Mouse (Mus musculus) midbrain, embryonic 14.5 days (tissue): ENCODE measurements around the gene Myo1d. TPM values are rescaled to one million over a fixed set of nuclear protein-coding genes. Genes with fewer than 3 reads are reported as not detected.
A peak's percentile ranks its signal among the peaks of the same experiment; 100 is the strongest.

ENCODE experiments used
- ATAC-seq: fragments of 200-750 bp; cut with Nextera tagmentation; 2 replicates; pipeline ENCODE4 v1.8.0; 2017; ENCODE audit warnings: moderate number of reproducible peaks, moderate library complexity; ENCODE audit not compliant: low FRiP score, low TSS enrichment
- DNase-seq: peaks from one replicate; pipeline ENCODE4 v3.0.0-alpha.2; 2015
- H3K27ac ChIP-seq: fragments of 300-500 bp; sonication (generic); replicated peaks from 2 replicates; pipeline ENCODE4 v1.5.1; 2014; ENCODE audit warnings: mild to moderate bottlenecking, low read depth, low read length, moderate library complexity
- H3K27me3 ChIP-seq: fragments of 300-500 bp; sonication (generic); 2 replicates; pipeline ENCODE4 v1.6.1; 2014; ENCODE audit warnings: low read length, control low read depth, mixed read lengths; ENCODE audit not compliant: control insufficient read depth, insufficient read depth
- H3K36me3 ChIP-seq: fragments of 300-500 bp; sonication (generic); 2 replicates; pipeline ENCODE4 v1.6.1; 2014; ENCODE audit warnings: low read length, control low read depth; ENCODE audit not compliant: control insufficient read depth, insufficient read depth
- H3K4me1 ChIP-seq: fragments of 300-500 bp; sonication (generic); 2 replicates; pipeline ENCODE4 v1.6.1; 2014; ENCODE audit warnings: mild to moderate bottlenecking, antibody characterized with exemption, low read length, control low read depth; ENCODE audit not compliant: control insufficient read depth, insufficient read depth
- H3K4me2 ChIP-seq: fragments of 300-500 bp; sonication (generic); 2 replicates; pipeline ENCODE4 v1.6.1; 2014; ENCODE audit warnings: mild to moderate bottlenecking, low read length, moderate library complexity
- H3K4me3 ChIP-seq: fragments of 300-500 bp; sonication (generic); replicated peaks from 2 replicates; pipeline ENCODE4 v1.5.1; 2014; ENCODE audit warnings: low read depth, low read length
- H3K9ac ChIP-seq: fragments of 300-500 bp; sonication (generic); replicated peaks from 2 replicates; pipeline ENCODE4 v1.6.1; 2014; ENCODE audit warnings: mild to moderate bottlenecking, low read length, moderate library complexity
- H3K9me3 ChIP-seq: fragments of 300-500 bp; sonication (generic); 2 replicates; pipeline ENCODE4 v1.6.1; 2016; ENCODE audit warnings: low read length, control low read depth, mixed read lengths; ENCODE audit not compliant: control insufficient read depth
- WGBS: fragments of 180-500 bp; shearing (Covaris S2); extraction: QIAGEN DNeasy Blood & Tissue Kit; methylation state at CpG from one replicate; pipeline ENCODE4 v1.1.7; 2014; 5-methylcytosine and 5-hydroxymethylcytosine counted together
- polyA plus RNA-seq: library from polyadenylated mRNA; unstranded; fragments of >200 nt; fragmentation: Nextera tagmentation; extraction: Ambion mirVana; gene quantifications from 2 replicates; pipeline ENCODE4 v1.2.1, GENCODE M21; 2014

Gene Myo1d
- polyA plus RNA-seq, 1 experiment from 2014 or later, result 2.6 TPM

GRCm38 (mm10) chr11:80549854-80550253 is 230.0 kb downstream of the Myo1d start:
- 77% methylated on average over 6 of the region's 6 CpGs for WGBS
- Histone ChIP-seq H3K4me1 (peaks cover 6% of the 10 kb centered on the region), H3K9me3 (no peaks in the 10 kb centered on the region), H3K36me3 (no peaks in the 10 kb centered on the region), H3K4me3 (no peak overlapping the region), H3K4me2 (no peak overlapping the region), H3K27me3 (no peaks in the 10 kb centered on the region), H3K9ac (no peak overlapping the region), H3K27ac (no peak overlapping the region)
- DNase-seq (peak; percentile 13), ATAC-seq (no peak)

GRCm38 (mm10) chr11:80546233-80546632 is 233.6 kb downstream of the Myo1d start:
- WGBS, result 49% methylated on average over 2 of the region's 2 CpGs
- Histone ChIP-seq H3K27ac (no peak overlapping the region), H3K9ac (no peak overlapping the region), H3K4me2 (no peak overlapping the region), H3K4me3 (no peak overlapping the region), H3K36me3 (no peaks in the 10 kb centered on the region), H3K4me1 (no peaks in the 10 kb centered on the region), H3K9me3 (no peaks in the 10 kb centered on the region), H3K27me3 (no peaks in the 10 kb centered on the region)
- ATAC-seq (no peak), DNase-seq (peak; percentile 12)

GRCm38 (mm10) chr11:80539056-80539455 is 240.8 kb downstream of the Myo1d start:
- H3K4me1 ChIP-seq, result no peaks in the 10 kb centered on the region
- H3K27ac ChIP-seq, result no peak overlapping the region
- H3K36me3 ChIP-seq, result no peaks in the 10 kb centered on the region
- H3K9me3 ChIP-seq, result no peaks in the 10 kb centered on the region
- ATAC-seq, result no peak
- no peak for DNase-seq
- H3K9ac ChIP-seq, result no peak overlapping the region
- no peak overlapping the region for H3K4me2 ChIP-seq
- no peak overlapping the region for H3K4me3 ChIP-seq
- WGBS, result 83% methylated on average over 4 of the region's 4 CpGs
- no peaks in the 10 kb centered on the region for H3K27me3 ChIP-seq

GRCm38 (mm10) chr11:80532966-80533365 is 246.9 kb downstream of the Myo1d start:
- Histone ChIP-seq H3K4me1 (no peaks in the 10 kb centered on the region), H3K9me3 (no peaks in the 10 kb centered on the region), H3K4me3 (no peak overlapping the region), H3K27me3 (no peaks in the 10 kb centered on the region), H3K4me2 (no peak overlapping the region), H3K27ac (no peak overlapping the region), H3K9ac (no peak overlapping the region), H3K36me3 (no peaks in the 10 kb centered on the region)
- 25% methylated on average over 1 of the region's 1 CpGs for WGBS
- DNase-seq (no peak), ATAC-seq (no peak)

GRCm38 (mm10) chr11:80529149-80529548 is 250.7 kb downstream of the Myo1d start:
- H3K9me3 ChIP-seq, result no peaks in the 10 kb centered on the region
- 87% methylated on average over 8 of the region's 8 CpGs for WGBS
- ATAC-seq (no peak), DNase-seq (no peak)
- no peaks in the 10 kb centered on the region for H3K27me3 ChIP-seq
- H3K4me3 ChIP-seq, result no peak overlapping the region
- no peaks in the 10 kb centered on the region for H3K36me3 ChIP-seq
- H3K27ac ChIP-seq, result no peak overlapping the region
- no peaks in the 10 kb centered on the region for H3K4me1 ChIP-seq
- no peak overlapping the region for H3K9ac ChIP-seq
- H3K4me2 ChIP-seq, result no peak overlapping the region

GRCm38 (mm10) chr11:80527697-80528096 is 252.1 kb downstream of the Myo1d start:
- H3K27ac ChIP-seq, result no peak overlapping the region
- H3K9ac ChIP-seq, result no peak overlapping the region
- DNase-seq (no peak), ATAC-seq (no peak)
- H3K4me3 ChIP-seq, result no peak overlapping the region
- no peaks in the 10 kb centered on the region for H3K27me3 ChIP-seq
- H3K9me3 ChIP-seq, result no peaks in the 10 kb centered on the region
- H3K4me1 ChIP-seq, result no peaks in the 10 kb centered on the region
- H3K36me3 ChIP-seq, result no peaks in the 10 kb centered on the region
- no peak overlapping the region for H3K4me2 ChIP-seq

- no peak for ATAC-seq
- no peak overlapping the region for H3K4me2 ChIP-seq
- no peaks in the 10 kb centered on the region for H3K27me3 ChIP-seq
- no peak overlapping the region for H3K27ac ChIP-seq
- DNase-seq, result no peak
- H3K9me3 ChIP-seq, result no peaks in the 10 kb centered on the region
- WGBS, result 90% methylated on average over 5 of the region's 5 CpGs
- H3K4me1 ChIP-seq, result peaks cover 10% of the 10 kb centered on the region
- no peak overlapping the region for H3K9ac ChIP-seq
- H3K4me3 ChIP-seq, result no peak overlapping the region
- no peaks in the 10 kb centered on the region for H3K36me3 ChIP-seq
These were observed 255.6 kb downstream of the Myo1d start for GRCm38 (mm10) chr11:80524213-80524612.

GRCm38 (mm10) chr11:80523410-80523809 is 256.4 kb downstream of the Myo1d start:
- Histone ChIP-seq H3K9me3 (no peaks in the 10 kb centered on the region), H3K27me3 (no peaks in the 10 kb centered on the region), H3K27ac (no peak overlapping the region), H3K4me3 (no peak overlapping the region), H3K4me1 (peaks cover 18% of the 10 kb centered on the region), H3K4me2 (no peak overlapping the region), H3K36me3 (no peaks in the 10 kb centered on the region), H3K9ac (no peak overlapping the region)
- ATAC-seq (no peak), DNase-seq (no peak)
- WGBS, result 62% methylated on average over 4 of the region's 4 CpGs

- H3K4me1 ChIP-seq, result peaks cover 24% of the 10 kb centered on the region
- no peak overlapping the region for H3K9ac ChIP-seq
- H3K4me2 ChIP-seq, result no peak overlapping the region
- no peaks in the 10 kb centered on the region for H3K36me3 ChIP-seq
- ATAC-seq, result no peak
- 68% methylated on average over 2 of the region's 2 CpGs for WGBS
- H3K27me3 ChIP-seq, result no peaks in the 10 kb centered on the region
- H3K9me3 ChIP-seq, result no peaks in the 10 kb centered on the region
- no peak overlapping the region for H3K4me3 ChIP-seq
- DNase-seq, result no peak
- H3K27ac ChIP-seq, result no peak overlapping the region
These were observed 257.0 kb downstream of the Myo1d start for GRCm38 (mm10) chr11:80522852-80523251.
